In the genomic region with DNA sequence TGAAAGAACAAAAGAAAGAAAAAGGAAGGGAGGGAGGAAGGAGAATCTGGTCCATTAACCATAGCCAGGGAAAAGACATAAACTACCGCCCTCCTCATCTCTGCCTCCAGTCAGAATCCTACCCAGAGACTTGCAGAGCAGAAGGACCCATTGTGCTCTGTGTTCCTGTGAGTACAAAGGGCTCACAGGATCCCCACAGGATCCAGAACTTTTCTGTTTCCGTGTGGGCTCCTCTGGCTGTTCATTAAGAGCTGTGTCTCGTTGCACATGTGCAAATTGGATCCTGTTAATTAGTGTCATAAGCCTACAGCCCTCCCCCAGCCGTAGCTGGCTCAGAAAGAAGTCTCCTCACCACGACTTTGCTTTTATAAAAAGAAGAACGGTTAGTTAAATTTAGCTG, we compare ENCODE assay signal across 13 mouse cellular contexts. TPM values are rescaled to one million over a fixed set of nuclear protein-coding genes. Genes with fewer than 3 reads are reported as not detected.
DNase-seq lines count a peak whose midpoint lies in the region; ATAC-seq lines count a peak whose summit lies in the region.
"Had no signal": no experiment of that assay in that cellular context is flagged by ENCODE, and none has a peak within 500 bp of the region (broad histone marks: within the 10 kb centered on the region; RNA-seq: fewer than 3 reads in every experiment).

No protein-coding gene starts in this region.

- DNase-seq in frontal cortex, postnatal 14 days (ENCODE audit: low spot score in 2 of 2), result no peak
- peak; percentile 63 for DNase-seq in brain, adult 2 months (ENCODE audit: low read depth, low spot score)
- DNase-seq in kidney, postnatal 25 days, result peak; percentile 55 to 82
- no peak for DNase-seq in urinary bladder, postnatal 4 days (ENCODE audit: low spot score in 2 of 2)
- DNase-seq in thymus, postnatal 25 days, result no peak
- no peak for DNase-seq in embryo, embryonic 10.5 days (ENCODE audit: low spot score)
- DNase-seq: heart, adult 11 months; heart, postnatal 4 days had no signal

- no peaks in the 10 kb centered on the region for H3K9me3 ChIP-seq in hindbrain, embryonic 16.5 days (ENCODE audit: control insufficient read depth, low read length)
- H3K9me3 ChIP-seq: limb, embryonic 13.5 days had no signal

- peaks cover 32% of the 10 kb centered on the region for H3K36me3 ChIP-seq in hindbrain, embryonic 16.5 days (ENCODE audit: control insufficient read depth, insufficient read depth, low read length)
- H3K36me3 ChIP-seq: G1E had no signal

- no peaks in the 10 kb centered on the region for H3K27me3 ChIP-seq in hindbrain, embryonic 16.5 days (replicated peaks; ENCODE audit: control insufficient read depth, insufficient read depth, low read length)
- H3K27me3 ChIP-seq: limb, embryonic 13.5 days had no signal

- H3K4me2 ChIP-seq in hindbrain, embryonic 16.5 days (ENCODE audit: low read length), result no peak overlapping the region
- H3K4me2 ChIP-seq: limb, embryonic 13.5 days had no signal

- no peak overlapping the region for H3K4me3 ChIP-seq in hindbrain, embryonic 16.5 days (ENCODE audit: low read length)
- H3K4me3 ChIP-seq: limb, embryonic 13.5 days had no signal

- WGBS in hindbrain, embryonic 16.5 days, result 36% methylated on average over 6 of the region's 6 CpGs

- peak overlapping the region; percentile 9 for H3K27ac ChIP-seq in hindbrain, embryonic 16.5 days (ENCODE audit: low read depth, low read length)
- H3K27ac ChIP-seq: limb, embryonic 13.5 days had no signal

- 0 out of 2 replicates have a peak, but pooled peaks have one; percentile 21 for ATAC-seq in frontal cortex, adult (ENCODE audit: low TSS enrichment)
- no peak for ATAC-seq in hindbrain, embryonic 16.5 days

- peaks cover 5% of the 10 kb centered on the region for H3K4me1 ChIP-seq in hindbrain, embryonic 16.5 days (ENCODE audit: control insufficient read depth, insufficient read depth, low read depth, low read length)

- no peak overlapping the region for H3K9ac ChIP-seq in hindbrain, embryonic 16.5 days (ENCODE audit: low read depth, low read length)
- H3K9ac ChIP-seq: limb, embryonic 13.5 days had no signal

RNA-seq across cellular contexts. Expression of a gene that starts 41.0 kb away (rescaled TPM):
- polyA plus RNA-seq in hindbrain, embryonic 16.5 days (2015; fragmentation: Nextera tagmentation; extraction: Ambion mirVana), result not detected in 2 replicates
- polyA plus RNA-seq: G1E; lung, embryonic 16.5 days had no signal

Comparison
In these comparisons a context has a peak if more than half of its experiments do, and no peak if none do; other contexts are left out.
1. DNase-seq: peak in brain, adult 2 months (single experiment) and kidney, postnatal 25 days (2 of 2); none in frontal cortex, postnatal 14 days (0 of 2), urinary bladder, postnatal 4 days (0 of 2), thymus, postnatal 25 days (single experiment) and embryo, embryonic 10.5 days (single experiment).